Mouse (Mus musculus): ENCODE results near the gene Pard3.

DNA sequence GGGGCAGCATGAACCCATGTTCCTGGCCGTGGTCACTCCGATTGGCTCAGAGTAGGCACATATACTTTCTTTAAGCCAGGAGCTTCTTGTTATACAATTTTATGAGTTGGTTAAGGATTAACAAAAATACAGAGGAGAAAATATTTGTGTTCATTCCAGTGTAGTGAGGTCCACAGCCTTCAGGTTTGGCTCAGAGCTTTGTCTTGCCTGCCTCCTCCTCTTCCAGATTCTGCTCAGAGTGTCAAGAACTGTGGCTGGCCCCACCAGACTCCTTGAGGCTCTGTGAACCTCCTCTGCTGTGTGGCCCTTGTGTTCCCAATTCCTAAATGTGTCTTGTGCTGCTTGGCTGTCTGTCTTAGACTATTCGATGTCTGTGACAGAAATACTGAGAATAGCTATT lies 59.7 kb downstream of the Pard3 start:
- TF ChIP-seq CTCF (conservative IDR thresholded peaks at IDR 0.05; ENCODE audit: low read length) (no peak), POU5F1 (IDR thresholded peaks at IDR 0.05; ENCODE audit: borderline replicate concordance, low read length) (no peak)

Measured in E14TG2a.4 (cell line).